Mouse (Mus musculus): ENCODE data around the gene Bcl2l2.

DNA sequence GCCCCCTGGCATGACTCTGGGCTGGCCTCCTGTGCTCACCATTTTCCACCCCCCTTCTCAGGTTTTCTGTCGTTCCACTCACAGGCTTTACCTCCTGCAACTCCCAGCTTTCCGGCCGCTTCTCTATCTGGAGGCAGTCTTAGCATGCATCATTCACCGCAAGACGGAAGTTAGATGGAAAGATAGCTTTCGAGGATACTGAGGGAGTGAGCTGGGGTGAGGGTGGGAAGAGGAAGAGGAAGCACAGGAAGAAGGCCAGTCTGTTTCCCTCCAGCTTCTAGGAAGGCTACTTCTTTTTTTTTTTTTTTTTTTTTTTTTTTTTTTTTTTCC is 53.6 kb downstream of the Bcl2l2 start:
- TF ChIP-seq CTCF (IDR thresholded peaks at IDR 0.05; ENCODE audit: low read depth, low read length) (no peak), POLR2A (IDR thresholded peaks at IDR 0.05; ENCODE audit: extremely low read depth, insufficient read depth, low read length) (no peak)
